Mouse (Mus musculus): ENCODE measurements around the gene Olfr282. TPM values are rescaled to one million over a fixed set of nuclear protein-coding genes. Genes with fewer than 3 reads are reported as not detected.
"Not testable (repeated sequence)": the region's sequence is repeated elsewhere in the genome, so short reads cannot be mapped to it uniquely, and the experiment has no call there.

The Olfr282 gene
- polyA plus RNA-seq, 1 experiment, result not detected

DNA sequence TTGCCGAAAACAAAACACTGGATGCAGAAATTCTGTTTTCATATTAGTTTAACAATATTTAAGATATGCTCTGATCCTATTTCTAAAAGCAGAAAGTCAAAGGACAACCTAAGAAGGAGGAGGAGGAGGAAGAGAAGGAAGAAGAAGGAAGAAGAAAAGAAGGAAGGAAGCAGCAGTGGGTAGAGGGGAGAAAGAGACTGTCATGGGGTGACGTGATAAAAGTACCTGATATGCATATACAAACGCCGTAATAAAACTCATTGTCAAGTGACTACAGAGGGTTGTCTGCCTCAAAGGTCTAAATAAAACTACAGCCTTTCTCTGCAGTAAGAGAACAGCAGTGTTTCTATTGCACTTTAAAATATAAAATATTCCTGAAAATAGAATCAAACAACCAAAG is 15.0 kb upstream of the Olfr282 start:
- no peak for DNase-seq
- Histone ChIP-seq H3K4me3 (replicated peaks; ENCODE audit: extremely low read depth, low read depth, low read length) (no peak overlapping the region), H3K4me1 (ENCODE audit: control insufficient read depth, insufficient read depth, low read length) (no peaks in the 10 kb centered on the region)
- 55% methylated on average over 4 of the region's 4 CpGs for WGBS
- TF ChIP-seq POLR2A (IDR thresholded peaks at IDR 0.05; ENCODE audit: borderline replicate concordance, extremely low read depth, low read depth, low read length) (no peak), CTCF (IDR thresholded peaks at IDR 0.05; ENCODE audit: insufficient read depth, low read length) (no peak)

DNA sequence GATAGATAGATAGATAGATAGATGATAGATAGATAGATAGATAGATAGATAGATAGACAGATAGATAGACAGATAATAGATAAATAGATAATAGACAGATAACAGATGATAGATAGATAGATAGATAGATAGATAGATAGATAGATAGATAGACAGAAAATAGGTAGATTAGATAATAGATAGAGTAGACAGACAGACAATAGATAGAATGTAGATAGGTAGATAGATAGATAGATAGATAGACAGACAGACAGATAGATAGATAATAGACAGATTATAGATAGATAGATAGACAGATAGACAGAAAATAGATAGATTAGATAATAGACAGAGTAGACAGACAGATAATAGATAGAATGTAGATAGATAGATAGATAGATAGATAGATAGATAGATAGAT is 14.2 kb upstream of the Olfr282 start:
- H3K4me1 ChIP-seq (ENCODE audit: control insufficient read depth, insufficient read depth, low read length); H3K4me3 ChIP-seq (replicated peaks; ENCODE audit: extremely low read depth, low read depth, low read length); DNase-seq: not testable (repeated sequence)

- H3K4me3 ChIP-seq (replicated peaks; ENCODE audit: extremely low read depth, low read depth, low read length); DNase-seq; H3K4me1 ChIP-seq (ENCODE audit: control insufficient read depth, insufficient read depth, low read length): not testable (repeated sequence)
- WGBS, result 50% methylated on average over 2 of the region's 3 CpGs
- TF ChIP-seq CTCF (IDR thresholded peaks at IDR 0.05; ENCODE audit: insufficient read depth, low read length), result peak; percentile 47
Measured at GRCm38 (mm10) chr15:98417285-98417684, 13.7 kb upstream of the Olfr282 start.

DNA sequence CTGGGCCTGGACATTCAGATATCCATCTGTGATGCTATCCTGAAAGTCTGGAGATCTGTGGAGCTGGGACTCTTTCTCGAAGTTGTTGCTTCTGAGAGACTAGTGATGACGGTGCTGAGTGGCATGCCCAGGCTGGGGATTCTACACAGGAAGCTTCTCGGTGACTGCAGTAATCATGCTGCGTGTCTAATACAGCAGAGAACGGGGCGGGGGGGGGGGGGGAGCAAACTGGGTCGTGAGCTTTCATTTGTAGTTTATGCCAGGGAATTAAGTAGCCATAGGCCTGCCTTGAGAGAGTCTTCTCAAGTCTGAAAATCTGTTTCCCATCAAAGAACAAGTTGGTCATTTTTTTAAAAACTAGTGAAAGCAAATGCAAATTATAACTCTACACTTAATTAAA is 12.9 kb upstream of the Olfr282 start:
- Histone ChIP-seq H3K4me3 (replicated peaks; ENCODE audit: extremely low read depth, low read depth, low read length) (no peak overlapping the region), H3K4me1 (ENCODE audit: control insufficient read depth, insufficient read depth, low read length) (no peaks in the 10 kb centered on the region)
- DNase-seq, result no peak
- WGBS, result 59% methylated on average over 7 of the region's 7 CpGs
- TF ChIP-seq CTCF (IDR thresholded peaks at IDR 0.05; ENCODE audit: insufficient read depth, low read length) (no peak), POLR2A (IDR thresholded peaks at IDR 0.05; ENCODE audit: borderline replicate concordance, extremely low read depth, low read depth, low read length) (no peak)

DNA sequence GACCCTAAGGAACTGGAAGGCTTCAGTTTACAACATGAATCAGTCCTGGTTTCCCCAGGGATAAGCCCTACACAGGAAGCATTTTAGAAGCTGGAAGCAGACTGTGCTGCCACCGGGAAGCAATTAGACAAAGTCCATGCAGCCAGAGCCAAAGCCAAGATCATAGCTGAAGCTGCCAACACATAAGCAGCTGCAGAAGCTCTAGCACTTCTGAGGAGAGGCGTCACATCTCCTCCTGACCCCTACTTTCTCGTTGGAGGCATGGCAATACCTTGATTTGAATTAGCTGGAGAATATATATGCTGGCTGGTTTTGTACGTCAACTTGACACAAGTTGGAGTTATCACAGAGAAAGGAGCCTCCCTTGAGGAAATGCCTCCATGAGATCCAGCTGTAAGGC is 10.1 kb upstream of the Olfr282 start:
- DNase-seq, result no peak
- H3K4me3 ChIP-seq (replicated peaks; ENCODE audit: extremely low read depth, low read depth, low read length), result no peak overlapping the region
- TF ChIP-seq POLR2A (IDR thresholded peaks at IDR 0.05; ENCODE audit: borderline replicate concordance, extremely low read depth, low read depth, low read length) (no peak), CTCF (IDR thresholded peaks at IDR 0.05; ENCODE audit: insufficient read depth, low read length) (no peak)
- no peaks in the 10 kb centered on the region for H3K4me1 ChIP-seq (ENCODE audit: control insufficient read depth, insufficient read depth, low read length)
- 47% methylated on average over 4 of the region's 4 CpGs for WGBS

DNA sequence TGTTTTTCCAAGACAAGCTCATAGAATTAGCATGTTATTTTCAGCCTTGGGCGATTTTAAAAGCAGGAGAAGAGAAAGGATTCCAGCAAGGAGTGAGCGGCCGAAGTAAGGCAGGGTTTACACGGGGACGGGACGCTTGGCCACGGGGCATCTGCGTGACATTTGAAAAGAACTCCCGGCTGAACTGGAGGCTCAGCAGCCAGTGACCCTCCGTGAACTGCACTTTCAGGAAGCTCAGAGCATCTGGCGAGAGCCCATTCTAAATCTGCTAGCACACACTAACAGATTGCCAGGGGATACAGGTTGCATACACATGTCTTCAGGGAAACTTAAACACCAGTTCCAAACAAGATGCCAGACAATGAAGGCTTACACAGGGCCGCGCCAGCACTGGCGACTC is 6.7 kb upstream of the Olfr282 start:
- TF ChIP-seq CTCF (IDR thresholded peaks at IDR 0.05; ENCODE audit: insufficient read depth, low read length) (no peak), POLR2A (IDR thresholded peaks at IDR 0.05; ENCODE audit: borderline replicate concordance, extremely low read depth, low read depth, low read length) (no peak)
- WGBS, result 44% methylated on average over 14 of the region's 14 CpGs
- no peaks in the 10 kb centered on the region for H3K4me1 ChIP-seq (ENCODE audit: control insufficient read depth, insufficient read depth, low read length)
- no peak for DNase-seq
- no peak overlapping the region for H3K4me3 ChIP-seq (replicated peaks; ENCODE audit: extremely low read depth, low read depth, low read length)

DNA sequence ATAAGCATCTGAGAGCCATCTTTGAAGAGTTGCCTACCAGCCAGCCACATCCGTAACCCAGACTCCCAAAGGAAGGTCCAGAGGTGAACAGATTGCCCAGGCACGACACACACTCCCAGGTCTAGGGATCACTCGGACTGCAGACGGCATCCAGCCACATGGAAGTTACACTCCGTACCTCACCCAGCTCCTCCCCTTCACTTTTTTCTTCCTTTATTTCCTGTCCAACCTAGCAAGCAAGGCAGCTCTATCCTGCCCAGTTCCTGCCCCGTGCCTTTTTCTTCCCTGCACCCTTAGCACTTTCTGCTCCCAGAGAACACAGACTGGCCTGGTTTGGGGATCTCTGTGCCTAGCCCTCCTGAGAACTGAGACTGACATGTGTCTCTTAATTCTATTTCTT is 6.3 kb upstream of the Olfr282 start:
- TF ChIP-seq POLR2A (IDR thresholded peaks at IDR 0.05; ENCODE audit: borderline replicate concordance, extremely low read depth, low read depth, low read length) (no peak), CTCF (IDR thresholded peaks at IDR 0.05; ENCODE audit: insufficient read depth, low read length) (no peak)
- no peak for DNase-seq

DNA sequence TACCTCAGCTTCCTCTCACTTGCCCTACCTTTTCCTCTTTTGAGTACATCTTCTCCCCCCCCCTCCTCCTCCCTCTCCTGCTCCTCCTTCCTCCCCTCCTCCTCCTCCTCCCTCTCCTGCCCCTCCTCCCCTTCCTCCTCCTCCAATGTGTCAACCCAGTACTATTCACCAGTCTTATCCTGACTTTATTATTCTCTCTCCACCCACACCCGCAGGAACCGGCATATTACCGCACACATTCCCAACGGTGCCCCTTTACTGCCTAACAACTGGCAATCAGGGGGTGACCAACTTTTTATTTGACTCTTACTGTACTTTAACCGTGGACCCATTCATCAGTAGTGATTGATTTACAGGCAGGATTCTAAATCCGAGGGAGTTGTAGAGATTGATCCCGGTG is 5.8 kb upstream of the Olfr282 start:
- no peaks in the 10 kb centered on the region for H3K4me1 ChIP-seq (ENCODE audit: control insufficient read depth, insufficient read depth, low read length)
- H3K4me3 ChIP-seq (replicated peaks; ENCODE audit: extremely low read depth, low read depth, low read length), result no peak overlapping the region
- no peak for DNase-seq
- 82% methylated on average over 7 of the region's 7 CpGs for WGBS
- TF ChIP-seq POLR2A (IDR thresholded peaks at IDR 0.05; ENCODE audit: borderline replicate concordance, extremely low read depth, low read depth, low read length), result no peak
- TF ChIP-seq CTCF (IDR thresholded peaks at IDR 0.05; ENCODE audit: insufficient read depth, low read length), result no peak

More for the DNA sequence above, 6.3 kb upstream of the Olfr282 start:
- no peaks in the 10 kb centered on the region for H3K4me1 ChIP-seq (ENCODE audit: control insufficient read depth, insufficient read depth, low read length)
- 24% methylated on average over 6 of the region's 6 CpGs for WGBS
- no peak overlapping the region for H3K4me3 ChIP-seq (replicated peaks; ENCODE audit: extremely low read depth, low read depth, low read length)

- no peak for DNase-seq
- H3K4me3 ChIP-seq (replicated peaks; ENCODE audit: extremely low read depth, low read depth, low read length), result no peak overlapping the region
- WGBS, result 77% methylated on average over 3 of the region's 3 CpGs
- TF ChIP-seq CTCF (IDR thresholded peaks at IDR 0.05; ENCODE audit: insufficient read depth, low read length) (no peak), POLR2A (IDR thresholded peaks at IDR 0.05; ENCODE audit: borderline replicate concordance, extremely low read depth, low read depth, low read length) (no peak)
- no peaks in the 10 kb centered on the region for H3K4me1 ChIP-seq (ENCODE audit: control insufficient read depth, insufficient read depth, low read length)
Measured at GRCm38 (mm10) chr15:98444561-98444960, 13.5 kb downstream of the Olfr282 start.

GRCm38 (mm10) chr15:98448521-98448920 is 17.5 kb downstream of the Olfr282 start:
- 56% methylated on average over 4 of the region's 4 CpGs for WGBS
- no peak overlapping the region for H3K4me3 ChIP-seq (replicated peaks; ENCODE audit: extremely low read depth, low read depth, low read length)
- TF ChIP-seq CTCF (IDR thresholded peaks at IDR 0.05; ENCODE audit: insufficient read depth, low read length) (no peak), POLR2A (IDR thresholded peaks at IDR 0.05; ENCODE audit: borderline replicate concordance, extremely low read depth, low read depth, low read length) (no peak)
- no peaks in the 10 kb centered on the region; the same call in 1 of the 2 replicates for H3K4me1 ChIP-seq (ENCODE audit: control insufficient read depth, insufficient read depth, low read length)
- no peak for DNase-seq

- TF ChIP-seq POLR2A (IDR thresholded peaks at IDR 0.05; ENCODE audit: borderline replicate concordance, extremely low read depth, low read depth, low read length) (no peak), CTCF (IDR thresholded peaks at IDR 0.05; ENCODE audit: insufficient read depth, low read length) (no peak)
- WGBS, result 92% methylated on average over 7 of the region's 7 CpGs
- DNase-seq, result no peak
Measured at GRCm38 (mm10) chr15:98452288-98452687, 21.3 kb downstream of the Olfr282 start, which contains the start of gene Olfr281. Gene Olfr281, plus strand, starts transcription at chr15:98452588.

More at GRCm38 (mm10) chr15:98452288-98452687, 21.3 kb downstream of the Olfr282 start, which contains the start of gene Olfr281:
- no peak within 1 kb of the TSS for H3K4me3 ChIP-seq (replicated peaks; ENCODE audit: extremely low read depth, low read depth, low read length)
- no peaks in the 10 kb centered on the region; the same call in 1 of the 2 replicates for H3K4me1 ChIP-seq (ENCODE audit: control insufficient read depth, insufficient read depth, low read length)
